Mouse (Mus musculus): Measurements from ENCODE around the gene Tas2r103.

The Tas2r103 gene

DNA sequence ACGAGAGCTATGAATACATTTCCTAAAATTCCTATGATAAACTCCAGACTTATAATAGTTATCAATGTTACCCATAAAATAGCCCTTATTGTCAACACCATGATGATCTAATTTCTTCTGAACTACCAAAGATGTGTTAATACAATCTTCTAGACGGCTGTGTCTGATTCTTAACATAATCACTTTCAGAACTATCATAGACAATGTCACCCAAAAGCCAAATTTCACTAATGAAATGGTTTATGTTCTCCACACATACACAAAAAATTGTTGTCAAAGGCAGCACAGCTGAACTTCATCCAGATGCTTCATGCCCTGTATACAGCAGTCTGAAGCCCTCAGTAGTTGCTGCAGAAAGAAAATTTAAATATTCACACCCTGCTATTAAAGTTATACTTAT, at the start of gene Tas2r103:
Tas2r103 (minus strand) TSS at position 101 of the 400 bp plus-strand sequence.
- DNase-seq: no peak

DNA sequence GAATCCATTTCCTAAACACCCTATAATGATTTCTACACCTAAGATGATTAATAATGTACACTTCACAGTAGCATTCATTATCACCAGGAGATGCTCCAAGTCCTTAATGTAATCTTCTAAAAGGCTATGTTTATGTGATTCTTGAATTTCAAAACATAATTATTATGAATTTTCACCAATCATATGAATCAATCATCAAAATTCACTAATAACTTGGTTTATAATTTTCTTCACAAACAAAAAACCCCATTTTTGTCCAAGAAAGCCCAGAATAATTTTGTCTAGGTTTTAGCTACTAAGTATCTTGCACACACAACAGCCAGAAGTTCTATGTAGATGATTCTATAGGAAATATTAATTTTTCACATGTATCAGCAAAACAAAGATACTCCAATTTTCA, 18.8 kb upstream of the Tas2r103 start, which contains the start of gene Tas2r140:
Tas2r140 (minus strand) TSS at position 101 of the 400 bp plus-strand sequence.
- DNase-seq: no peak
